ENCODE assay signal across 26 mouse cellular contexts in the genomic region with DNA sequence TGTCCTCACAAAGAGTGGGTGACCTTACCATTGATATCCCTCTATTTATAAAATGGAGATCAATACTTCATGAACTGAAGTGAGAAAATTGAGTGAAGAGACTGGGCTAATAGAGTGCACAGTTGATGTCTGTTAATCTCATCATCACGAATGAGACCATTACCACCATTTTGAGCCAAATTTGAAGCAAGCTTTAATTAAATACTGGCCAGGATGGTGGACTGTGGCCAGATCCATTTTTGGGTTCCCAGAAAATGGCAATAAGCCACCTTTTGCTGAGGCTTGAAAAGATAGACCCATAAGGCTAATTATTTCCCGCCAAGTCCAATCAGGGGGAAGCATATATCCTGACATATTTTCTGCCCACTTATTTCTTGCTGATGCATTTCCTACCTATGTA.
A peak's percentile ranks its signal among the peaks of the same experiment; 100 is the strongest.
DNase-seq lines count a peak whose midpoint lies in the region; ATAC-seq and TF ChIP-seq lines count a peak whose summit lies in the region.
"Had no signal": no experiment of that assay in that cellular context is flagged by ENCODE, and none has a peak within 500 bp of the region (broad histone marks: within the 10 kb centered on the region; RNA-seq: fewer than 3 reads in every experiment).

No protein-coding gene starts in this region.

- H3K4me3 ChIP-seq in hindbrain, postnatal 0 days (ENCODE audit: low read length) = no peak overlapping the region
- no peak overlapping the region for H3K4me3 ChIP-seq in hindbrain, embryonic 10.5 days
- H3K4me3 ChIP-seq in midbrain, postnatal 0 days (ENCODE audit: low read depth, low read length) = no peak overlapping the region
- H3K4me3 ChIP-seq in midbrain, embryonic 14.5 days (replicated peaks; ENCODE audit: low read depth, low read length) = no peak overlapping the region
- H3K4me3 ChIP-seq: embryonic facial prominence, embryonic 12.5 days; embryonic facial prominence, embryonic 15.5 days; heart, adult 2 months; heart, embryonic 10.5 days; heart, embryonic 13.5 days had no signal

- no peak overlapping the region for H3K9ac ChIP-seq in hindbrain, postnatal 0 days (replicated peaks; ENCODE audit: low read length)
- H3K9ac ChIP-seq in midbrain, postnatal 0 days (replicated peaks; ENCODE audit: low read length, poor library complexity, severe bottlenecking) = no peak overlapping the region
- H3K9ac ChIP-seq in midbrain, embryonic 14.5 days (replicated peaks; ENCODE audit: low read length) = no peak overlapping the region
- H3K9ac ChIP-seq: embryonic facial prominence, embryonic 12.5 days; embryonic facial prominence, embryonic 15.5 days; heart, embryonic 13.5 days; hindbrain, embryonic 14.5 days had no signal

- no peaks in the 10 kb centered on the region for H3K4me1 ChIP-seq in hindbrain, postnatal 0 days (ENCODE audit: insufficient read depth, low read length)
- H3K4me1 ChIP-seq in hindbrain, embryonic 10.5 days (replicated peaks) = no peaks in the 10 kb centered on the region
- no peaks in the 10 kb centered on the region for H3K4me1 ChIP-seq in midbrain, postnatal 0 days (ENCODE audit: insufficient read depth, low read length)
- H3K4me1 ChIP-seq in midbrain, embryonic 14.5 days (ENCODE audit: control insufficient read depth, insufficient read depth, low read length) = no peaks in the 10 kb centered on the region
- H3K4me1 ChIP-seq: embryonic facial prominence, embryonic 12.5 days; embryonic facial prominence, embryonic 15.5 days; heart, embryonic 10.5 days; heart, embryonic 13.5 days had no signal

- H3K9me3 ChIP-seq in hindbrain, postnatal 0 days (ENCODE audit: low read length) = no peaks in the 10 kb centered on the region
- no peaks in the 10 kb centered on the region for H3K9me3 ChIP-seq in hindbrain, embryonic 10.5 days
- no peaks in the 10 kb centered on the region for H3K9me3 ChIP-seq in midbrain, postnatal 0 days (ENCODE audit: low read length)
- H3K9me3 ChIP-seq in midbrain, embryonic 14.5 days (ENCODE audit: control insufficient read depth, low read length) = no peaks in the 10 kb centered on the region
- H3K9me3 ChIP-seq: embryonic facial prominence, embryonic 12.5 days; embryonic facial prominence, embryonic 15.5 days; G1E; heart, embryonic 10.5 days; heart, embryonic 13.5 days had no signal

- H3K27ac ChIP-seq in hindbrain, postnatal 0 days = no peak overlapping the region
- H3K27ac ChIP-seq in hindbrain, embryonic 10.5 days = no peak overlapping the region
- no peak overlapping the region for H3K27ac ChIP-seq in midbrain, postnatal 0 days (ENCODE audit: low read depth, low read length)
- H3K27ac ChIP-seq in midbrain, embryonic 14.5 days (replicated peaks; ENCODE audit: low read depth, low read length) = no peak overlapping the region
- H3K27ac ChIP-seq: embryonic facial prominence, embryonic 12.5 days; embryonic facial prominence, embryonic 15.5 days; heart, adult 2 months; heart, embryonic 10.5 days; heart, embryonic 13.5 days; hindbrain, embryonic 14.5 days had no signal

- H3K27me3 ChIP-seq in hindbrain, postnatal 0 days (ENCODE audit: insufficient read depth, low read length) = no peaks in the 10 kb centered on the region
- H3K27me3 ChIP-seq in hindbrain, embryonic 10.5 days (ENCODE audit: insufficient read depth, poor library complexity, severe bottlenecking) = no peaks in the 10 kb centered on the region
- no peaks in the 10 kb centered on the region for H3K27me3 ChIP-seq in midbrain, postnatal 0 days (ENCODE audit: insufficient read depth, low read length)
- no peaks in the 10 kb centered on the region for H3K27me3 ChIP-seq in midbrain, embryonic 14.5 days (ENCODE audit: control insufficient read depth, insufficient read depth, low read length)
- H3K27me3 ChIP-seq: CH12.LX; embryonic facial prominence, embryonic 12.5 days; embryonic facial prominence, embryonic 15.5 days; heart, embryonic 13.5 days had no signal

- TF ChIP-seq CTCF in hindbrain, postnatal 0 days (IDR thresholded peaks at IDR 0.05; ENCODE audit: low read depth) = no peak
- TF ChIP-seq CTCF in midbrain, postnatal 0 days (IDR thresholded peaks at IDR 0.05) = no peak
- TF ChIP-seq CTCF in brain, embryonic 14.5 days (IDR thresholded peaks at IDR 0.05; ENCODE audit: borderline replicate concordance, extremely low read depth, insufficient read depth, insufficient read length) = no peak

- 57% methylated on average over 2 of the region's 2 CpGs for WGBS in hindbrain, postnatal 0 days
- 86% methylated on average over 2 of the region's 2 CpGs for WGBS in hindbrain, embryonic 10.5 days
- WGBS in midbrain, postnatal 0 days = 83% methylated on average over 2 of the region's 2 CpGs
- 96% methylated on average over 2 of the region's 2 CpGs for WGBS in midbrain, embryonic 14.5 days

- DNase-seq in cerebellum, postnatal 14 days = peak; percentile 67 to 72
- DNase-seq in cerebellum, postnatal 36 days = no peak
- peak; percentile 63 for DNase-seq in hindbrain, postnatal 0 days (ENCODE audit: low spot score)
- no peak for DNase-seq in hindbrain, embryonic 10.5 days (ENCODE audit: low spot score)
- peak; percentile 60 for DNase-seq in midbrain, postnatal 0 days (ENCODE audit: low spot score)
- DNase-seq in midbrain, embryonic 14.5 days = no peak
- DNase-seq in brain, embryonic 14.5 days (ENCODE audit: low read depth) = peak; percentile 38
- DNase-seq: adrenal gland, adult 8-10 months; adrenal gland, postnatal 25 days; B cell, adult 2 months; cerebellum, adult 11 months; cerebellum, adult 9-11 months; gastrocnemius, postnatal 10 days; gastrocnemius, postnatal 36 days; heart, adult 2 months; heart, postnatal 14 days; heart, postnatal 4 days had no signal

- TF ChIP-seq POLR2A in brain, embryonic 14.5 days (IDR thresholded peaks at IDR 0.05; ENCODE audit: borderline replicate concordance, extremely low read depth, insufficient read depth, insufficient read length, poor library complexity, severe bottlenecking) = no peak

- no peak overlapping the region for H3K4me2 ChIP-seq in hindbrain, postnatal 0 days (ENCODE audit: low read depth, low read length)
- H3K4me2 ChIP-seq in midbrain, postnatal 0 days (ENCODE audit: low read depth, low read length, poor library complexity, severe bottlenecking) = no peak overlapping the region
- no peak overlapping the region for H3K4me2 ChIP-seq in midbrain, embryonic 14.5 days (ENCODE audit: low read length)
- H3K4me2 ChIP-seq: embryonic facial prominence, embryonic 12.5 days; embryonic facial prominence, embryonic 15.5 days; heart, embryonic 13.5 days; hindbrain, embryonic 14.5 days had no signal

- ATAC-seq in hindbrain, postnatal 0 days = peak; percentile 56; the same call in 1 of the 2 replicates
- no peak for ATAC-seq in midbrain, postnatal 0 days (ENCODE audit: low FRiP score)
- no peak for ATAC-seq in midbrain, embryonic 14.5 days (ENCODE audit: low FRiP score, low TSS enrichment)
- ATAC-seq: forebrain, embryonic 16.5 days; intestine, postnatal 0 days had no signal

- H3K36me3 ChIP-seq in hindbrain, postnatal 0 days (ENCODE audit: insufficient read depth, low read length) = no peaks in the 10 kb centered on the region
- H3K36me3 ChIP-seq in hindbrain, embryonic 10.5 days = no peaks in the 10 kb centered on the region
- no peaks in the 10 kb centered on the region for H3K36me3 ChIP-seq in midbrain, postnatal 0 days (ENCODE audit: insufficient read depth, low read length)
- no peaks in the 10 kb centered on the region for H3K36me3 ChIP-seq in midbrain, embryonic 14.5 days (ENCODE audit: control insufficient read depth, insufficient read depth, low read length)
- H3K36me3 ChIP-seq: embryonic facial prominence, embryonic 12.5 days; embryonic facial prominence, embryonic 15.5 days; G1E; heart, embryonic 10.5 days; heart, embryonic 13.5 days had no signal

Comparison
In these comparisons a context has a peak if more than half of its experiments do, and no peak if none do; other contexts are left out.
1. DNase-seq: peak in cerebellum, postnatal 14 days (2 of 2), hindbrain, postnatal 0 days (single experiment), midbrain, postnatal 0 days (single experiment) and brain, embryonic 14.5 days (single experiment); none in cerebellum, postnatal 36 days (0 of 2), hindbrain, embryonic 10.5 days (single experiment) and midbrain, embryonic 14.5 days (single experiment).